Mouse (Mus musculus) E14TG2a.4 (cell line): ENCODE results near the gene Shank1.
A peak's percentile ranks its signal among the peaks of the same experiment; 100 is the strongest.

Source experiments
- H3K27me3 ChIP-seq: 2 replicates; pipeline ENCODE4 v1.6.1; 2014; ENCODE audit warnings: low read length, control low read depth; ENCODE audit not compliant: insufficient read depth
- H3K36me3 ChIP-seq: 2 replicates; pipeline ENCODE4 v1.6.1; 2014; ENCODE audit warnings: low read length, control low read depth; ENCODE audit not compliant: insufficient read depth
- H3K4me1 ChIP-seq: replicated peaks from 2 replicates; pipeline ENCODE4 v1.6.1; 2014; ENCODE audit warnings: low read depth, low read length, control low read depth
- H3K4me3 ChIP-seq: replicated peaks from 2 replicates; pipeline ENCODE4 v1.5.1; 2014; ENCODE audit warnings: mild to moderate bottlenecking, low read length
- H3K9me3 ChIP-seq: 2 replicates; pipeline ENCODE4 v1.6.1; 2014; ENCODE audit warnings: low read length, control low read depth
- CTCF ChIP-seq: conservative IDR thresholded peaks from 2 replicates; pipeline ENCODE4 v1.5.1; 2014; ENCODE audit warnings: low read length
- NANOG ChIP-seq: IDR thresholded peaks from 2 replicates; pipeline ENCODE4 v1.6.1; 2014; ENCODE audit warnings: borderline replicate concordance, low read length, mixed read lengths
- POU5F1 ChIP-seq: IDR thresholded peaks from 2 replicates; pipeline ENCODE4 v1.6.1; 2014; ENCODE audit warnings: low read length, borderline replicate concordance

Gene Shank1

GRCm38 (mm10) chr7:44303346-44304340 is 6.4 kb upstream of the Shank1 start:
- H3K9me3 ChIP-seq = no peaks in the 10 kb centered on the region
- peaks cover 25% of the 10 kb centered on the region for H3K27me3 ChIP-seq
- no peaks in the 10 kb centered on the region for H3K36me3 ChIP-seq
- H3K4me1 ChIP-seq = peaks cover 55% of the 10 kb centered on the region
- H3K4me3 ChIP-seq = peak overlapping the region; percentile 95
- TF ChIP-seq POU5F1 (no peak), NANOG (no peak), CTCF (no peak)

- no peaks in the 10 kb centered on the region for H3K9me3 ChIP-seq
- H3K27me3 ChIP-seq = peaks cover 33% of the 10 kb centered on the region
- H3K4me3 ChIP-seq = peak overlapping the region; percentile 95
- TF ChIP-seq CTCF = no peak
- no peak for TF ChIP-seq POU5F1
- no peak for TF ChIP-seq NANOG
- peaks cover 55% of the 10 kb centered on the region for H3K4me1 ChIP-seq
- no peaks in the 10 kb centered on the region for H3K36me3 ChIP-seq
These were observed 5.6 kb upstream of the Shank1 start for GRCm38 (mm10) chr7:44304463-44304774.

- Histone ChIP-seq H3K36me3 (no peaks in the 10 kb centered on the region), H3K4me3 (peak overlapping the region; percentile 95), H3K4me1 (peaks cover 59% of the 10 kb centered on the region), H3K9me3 (no peaks in the 10 kb centered on the region), H3K27me3 (peaks cover 38% of the 10 kb centered on the region)
- TF ChIP-seq NANOG (no peak), CTCF (no peak), POU5F1 (no peak)
These were observed 5.0 kb upstream of the Shank1 start for GRCm38 (mm10) chr7:44304775-44305641.

- H3K36me3 ChIP-seq = no peaks in the 10 kb centered on the region
- H3K27me3 ChIP-seq = peaks cover 44% of the 10 kb centered on the region
- TF ChIP-seq POU5F1 = no peak
- TF ChIP-seq CTCF = no peak
- TF ChIP-seq NANOG = no peak
These were observed 4.4 kb upstream of the Shank1 start for GRCm38 (mm10) chr7:44305686-44306085.

GRCm38 (mm10) chr7:44306516-44307240 is 3.4 kb upstream of the Shank1 start, which contains the start of gene Clec11a:
Gene Clec11a, minus strand, starts transcription at chr7:44306902.
- peak within 1 kb of the TSS; percentile 77 for H3K4me3 ChIP-seq
- peaks cover 53% of the 10 kb centered on the region for H3K27me3 ChIP-seq
- H3K9me3 ChIP-seq = no peaks in the 10 kb centered on the region
- H3K36me3 ChIP-seq = no peaks in the 10 kb centered on the region
- TF ChIP-seq CTCF = no peak
- TF ChIP-seq POU5F1 = no peak
- no peak for TF ChIP-seq NANOG
- H3K4me1 ChIP-seq = peaks cover 59% of the 10 kb centered on the region

More at GRCm38 (mm10) chr7:44305686-44306085, 4.4 kb upstream of the Shank1 start:
- Histone ChIP-seq H3K9me3 (no peaks in the 10 kb centered on the region), H3K4me3 (peak overlapping the region; percentile 77), H3K4me1 (peaks cover 59% of the 10 kb centered on the region)

- Histone ChIP-seq H3K36me3 (no peaks in the 10 kb centered on the region), H3K4me1 (peaks cover 61% of the 10 kb centered on the region), H3K9me3 (no peaks in the 10 kb centered on the region), H3K27me3 (peaks cover 61% of the 10 kb centered on the region), H3K4me3 (no peak overlapping the region)
- no peak for TF ChIP-seq NANOG
- TF ChIP-seq CTCF = no peak
- no peak for TF ChIP-seq POU5F1
These were observed 2.6 kb upstream of the Shank1 start for GRCm38 (mm10) chr7:44307261-44308020.

GRCm38 (mm10) chr7:44310285-44310877 is 328 bp downstream of the Shank1 start:
- Histone ChIP-seq H3K4me1 (peaks cover 46% of the 10 kb centered on the region), H3K36me3 (peaks cover 4% of the 10 kb centered on the region; the same call in 1 of the 2 replicates), H3K27me3 (peaks cover 76% of the 10 kb centered on the region), H3K9me3 (no peaks in the 10 kb centered on the region), H3K4me3 (peak overlapping the region; percentile 77)
- TF ChIP-seq POU5F1 = no peak
- no peak for TF ChIP-seq NANOG
- no peak for TF ChIP-seq CTCF
